Mouse (Mus musculus) erythroblast, embryonic 14.5 days (primary cell): ENCODE results near the gene Col15a1. TPM values are rescaled to one million over a fixed set of nuclear protein-coding genes. Genes with fewer than 3 reads are reported as not detected.

ENCODE experiments used
- H3K27me3 ChIP-seq: 2 replicates; pipeline ENCODE4 v1.6.1; 2012; ENCODE audit warnings: inconsistent platforms; ENCODE audit not compliant: control insufficient read depth
- H3K36me3 ChIP-seq: 2 replicates; pipeline ENCODE4 v1.6.1; 2012; ENCODE audit warnings: mild to moderate bottlenecking, inconsistent platforms; ENCODE audit not compliant: control insufficient read depth
- H3K4me1 ChIP-seq: 2 replicates; pipeline ENCODE4 v1.6.1; 2012; ENCODE audit warnings: inconsistent platforms; ENCODE audit not compliant: control insufficient read depth
- H3K4me3 ChIP-seq: replicated peaks from 2 replicates; pipeline ENCODE3; 2012; ENCODE audit warnings: moderate library complexity, mild to moderate bottlenecking, inconsistent platforms
- H3K9me3 ChIP-seq: 2 replicates; pipeline ENCODE4 v1.6.1; 2012; ENCODE audit warnings: low read length, inconsistent platforms, mixed read lengths; ENCODE audit not compliant: control insufficient read depth
- GATA1 ChIP-seq: IDR thresholded peaks from 2 replicates; pipeline ENCODE4 v1.6.1; 2012; ENCODE audit warnings: low read length, inconsistent platforms, mixed read lengths
- TAL1 ChIP-seq: IDR thresholded peaks from 3 replicates; pipeline ENCODE4 v1.6.1; 2012; ENCODE audit warnings: low read length, inconsistent platforms, mixed read lengths
- polyA plus RNA-seq: library from polyadenylated mRNA; stranded (reverse); fragments of >175 nt; gene quantifications from 2 replicates; pipeline ENCODE4 v1.2.3, GENCODE M21; 2012

Col15a1 gene
- polyA plus RNA-seq, 1 experiment, result not detected

DNA sequence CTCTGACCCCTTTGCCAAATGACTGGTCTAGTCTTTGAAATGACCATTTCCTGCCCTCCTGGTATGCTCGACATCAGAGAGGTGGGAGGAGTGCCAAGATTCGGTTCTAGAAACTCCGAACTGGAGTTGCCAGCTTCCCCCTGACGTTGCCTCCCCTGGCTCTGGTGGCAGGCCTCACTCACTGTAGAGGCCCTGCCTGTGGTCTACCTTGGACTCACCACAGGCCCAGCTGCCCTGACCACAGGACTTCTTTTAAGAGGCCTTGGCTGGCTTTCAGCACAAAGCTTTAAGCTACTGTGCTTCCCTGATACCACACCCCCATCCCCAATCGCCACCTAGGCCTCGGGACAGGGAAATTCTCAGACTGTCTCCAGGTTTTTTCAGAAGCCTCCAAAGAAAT, 21.4 kb upstream of the Col15a1 start:
- Histone ChIP-seq H3K4me1 (no peaks in the 10 kb centered on the region), H3K9me3 (no peaks in the 10 kb centered on the region), H3K27me3 (no peaks in the 10 kb centered on the region), H3K4me3 (no peak overlapping the region), H3K36me3 (no peaks in the 10 kb centered on the region)
- no peak for TF ChIP-seq TAL1
- no peak for TF ChIP-seq GATA1

DNA sequence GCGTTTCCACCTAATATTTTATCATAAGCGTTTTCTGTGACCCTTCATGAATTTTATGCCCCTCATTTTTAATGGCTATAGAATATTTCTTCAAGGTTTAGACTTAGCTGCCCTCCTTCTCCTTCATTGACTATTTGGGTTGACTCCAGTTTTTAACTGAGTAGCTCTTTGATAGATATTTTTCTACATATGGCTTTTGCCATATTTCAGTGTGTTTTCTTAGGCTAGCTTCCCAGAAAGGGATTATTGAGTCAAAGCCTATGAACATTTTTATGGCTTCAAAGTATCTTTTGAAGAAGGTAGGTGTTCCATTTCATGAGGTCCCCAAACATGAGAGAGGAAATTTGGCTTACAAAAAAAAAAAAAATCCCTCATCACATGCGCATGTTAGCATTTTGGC, 11.8 kb upstream of the Col15a1 start:
- no peaks in the 10 kb centered on the region for H3K27me3 ChIP-seq
- no peaks in the 10 kb centered on the region for H3K4me1 ChIP-seq
- H3K9me3 ChIP-seq, result no peaks in the 10 kb centered on the region
- TF ChIP-seq GATA1 (no peak), TAL1 (no peak)
- H3K4me3 ChIP-seq, result no peak overlapping the region
- H3K36me3 ChIP-seq, result no peaks in the 10 kb centered on the region

DNA sequence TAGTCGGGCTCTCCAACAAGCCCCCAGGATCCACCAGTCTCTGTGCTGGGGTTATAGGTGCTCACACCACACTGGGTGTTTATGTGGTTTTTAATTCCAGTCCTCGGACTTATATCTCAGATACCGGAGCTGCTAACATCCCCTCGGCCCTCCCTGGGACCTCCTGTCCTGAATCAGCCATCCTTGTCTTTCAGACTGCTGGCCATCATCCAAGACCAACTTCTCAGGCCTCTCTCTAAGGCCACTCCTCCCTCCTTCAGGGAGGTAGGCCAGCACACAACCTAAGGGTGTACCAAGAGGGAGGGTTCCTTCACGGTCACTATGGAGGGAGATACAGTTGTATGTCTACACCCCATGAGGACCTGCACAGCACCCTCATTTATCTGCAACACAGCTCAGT, 4.3 kb upstream of the Col15a1 start:
- Histone ChIP-seq H3K27me3 (peaks cover 21% of the 10 kb centered on the region), H3K4me1 (no peaks in the 10 kb centered on the region), H3K36me3 (no peaks in the 10 kb centered on the region), H3K9me3 (no peaks in the 10 kb centered on the region), H3K4me3 (no peak overlapping the region)
- TF ChIP-seq GATA1 (no peak), TAL1 (no peak)

DNA sequence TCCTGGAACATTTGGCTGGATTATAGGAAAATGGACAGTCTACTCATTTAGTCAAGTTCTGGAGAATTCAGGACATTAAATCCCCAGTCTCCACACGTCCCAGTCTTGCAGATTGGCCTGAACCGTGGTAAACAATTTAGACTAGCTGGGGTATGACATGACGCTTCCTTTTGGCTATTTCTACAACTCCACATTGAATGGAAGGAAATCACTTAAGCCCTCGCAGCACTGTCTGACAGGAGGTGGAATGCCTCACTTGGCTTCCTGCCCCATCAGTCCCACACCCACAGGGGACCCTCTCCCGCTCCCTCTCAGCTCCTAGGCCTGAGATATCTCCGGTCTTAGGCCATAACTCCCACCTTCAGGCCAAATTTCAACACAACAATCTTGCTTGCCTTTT, 2.1 kb upstream of the Col15a1 start:
- H3K36me3 ChIP-seq, result no peaks in the 10 kb centered on the region
- H3K4me3 ChIP-seq, result no peak overlapping the region
- H3K9me3 ChIP-seq, result no peaks in the 10 kb centered on the region
- H3K4me1 ChIP-seq, result no peaks in the 10 kb centered on the region
- TF ChIP-seq GATA1 (no peak), TAL1 (no peak)
- H3K27me3 ChIP-seq, result peaks cover 35% of the 10 kb centered on the region

DNA sequence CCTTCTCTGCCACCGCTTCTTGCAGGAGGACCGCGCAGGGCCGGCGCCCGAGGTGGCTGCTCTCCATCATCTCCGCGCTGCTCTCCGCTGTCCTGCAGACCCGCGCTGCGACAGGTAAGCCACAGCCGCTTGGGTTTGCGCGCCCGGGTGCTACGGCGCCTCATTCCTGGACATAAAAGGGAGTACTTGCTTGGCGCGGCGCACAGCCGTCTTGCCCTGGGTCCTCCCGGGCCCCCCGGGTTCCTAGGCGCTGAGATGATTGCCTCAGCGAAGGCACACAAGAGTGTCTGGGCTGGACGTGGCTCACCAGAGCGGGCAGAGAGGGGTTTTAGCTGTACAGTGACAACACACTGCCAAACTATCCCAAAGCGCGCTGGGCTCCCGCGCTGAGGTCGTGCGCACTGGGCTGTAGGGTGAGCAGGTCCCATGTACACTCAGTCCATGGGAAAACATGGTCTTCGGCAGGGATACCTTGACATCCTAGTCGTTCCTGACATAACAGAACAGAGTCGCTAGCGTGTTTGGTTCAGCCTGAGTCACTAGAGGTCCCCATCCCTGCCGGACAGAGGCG, 545 bp downstream of the Col15a1 start:
- no peaks in the 10 kb centered on the region for H3K9me3 ChIP-seq
- peaks cover 35% of the 10 kb centered on the region for H3K27me3 ChIP-seq
- no peaks in the 10 kb centered on the region for H3K36me3 ChIP-seq
- TF ChIP-seq TAL1 (no peak), GATA1 (no peak)
- no peak overlapping the region for H3K4me3 ChIP-seq
- no peaks in the 10 kb centered on the region for H3K4me1 ChIP-seq

DNA sequence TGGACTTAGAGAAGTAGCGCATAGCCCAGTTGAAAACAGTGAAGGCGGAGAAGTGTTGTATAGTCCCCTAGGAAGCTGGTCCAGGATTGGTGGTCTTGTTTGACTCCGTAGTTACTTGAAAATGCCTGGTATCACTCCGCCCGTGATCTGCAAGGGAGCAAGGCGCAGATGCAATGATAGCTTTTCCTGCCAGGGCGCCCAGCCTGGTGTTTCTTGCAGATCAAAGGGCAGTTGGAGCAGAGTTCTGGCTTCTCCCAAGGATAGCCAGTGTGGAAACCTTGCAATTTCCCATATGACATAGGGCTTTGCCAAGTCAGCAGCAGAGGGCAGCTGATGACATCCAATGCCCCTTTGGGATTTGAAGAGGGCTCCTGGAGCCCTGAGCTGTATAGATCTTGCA, 1.5 kb downstream of the Col15a1 start:
- TF ChIP-seq TAL1 (no peak), GATA1 (no peak)
- Histone ChIP-seq H3K4me3 (no peak overlapping the region), H3K9me3 (no peaks in the 10 kb centered on the region), H3K27me3 (peaks cover 35% of the 10 kb centered on the region), H3K4me1 (no peaks in the 10 kb centered on the region), H3K36me3 (no peaks in the 10 kb centered on the region)

DNA sequence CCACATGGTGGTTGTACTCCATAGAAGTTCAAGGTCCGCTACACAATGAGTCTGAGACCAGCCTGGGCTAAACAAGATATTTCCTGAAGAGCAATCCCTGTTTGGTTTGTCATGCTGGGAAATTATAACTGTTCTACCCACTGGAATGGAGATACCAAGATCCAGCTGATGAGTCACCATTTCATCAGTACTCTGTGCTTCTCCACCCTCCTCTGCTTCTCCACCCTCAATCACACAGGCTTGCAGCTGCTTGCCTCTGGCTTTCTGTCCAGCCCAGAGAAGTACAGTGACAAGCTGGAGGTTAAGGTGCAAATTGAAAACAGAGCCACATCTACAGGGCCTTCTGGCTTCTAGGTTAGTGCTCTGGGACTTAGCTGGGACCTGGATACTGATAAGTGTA, 10.9 kb downstream of the Col15a1 start:
- Histone ChIP-seq H3K27me3 (no peaks in the 10 kb centered on the region), H3K36me3 (no peaks in the 10 kb centered on the region), H3K4me3 (no peak overlapping the region), H3K4me1 (no peaks in the 10 kb centered on the region), H3K9me3 (no peaks in the 10 kb centered on the region)
- TF ChIP-seq GATA1 (no peak), TAL1 (no peak)

DNA sequence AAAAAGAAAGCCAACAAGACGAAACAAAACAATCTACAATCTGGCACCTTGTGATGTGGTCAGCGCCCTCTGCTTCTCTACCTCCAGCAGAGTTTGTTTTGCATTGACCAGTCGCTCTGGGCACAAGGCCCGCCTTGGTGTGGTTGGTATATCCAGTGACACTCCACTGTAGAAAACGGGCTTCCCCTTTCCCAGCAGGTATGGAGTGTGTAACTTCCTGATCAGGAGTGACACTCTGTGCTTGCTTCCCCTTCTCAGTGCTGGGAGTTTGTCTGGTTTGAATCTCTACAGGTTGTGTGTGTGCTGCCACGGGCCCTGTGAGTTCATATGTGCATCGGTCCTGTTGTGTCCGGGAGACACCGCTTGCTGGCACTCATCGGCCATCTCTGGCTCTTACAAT, 11.4 kb downstream of the Col15a1 start:
- Histone ChIP-seq H3K4me3 (no peak overlapping the region), H3K4me1 (no peaks in the 10 kb centered on the region), H3K36me3 (no peaks in the 10 kb centered on the region), H3K9me3 (no peaks in the 10 kb centered on the region), H3K27me3 (no peaks in the 10 kb centered on the region)
- no peak for TF ChIP-seq GATA1
- no peak for TF ChIP-seq TAL1

DNA sequence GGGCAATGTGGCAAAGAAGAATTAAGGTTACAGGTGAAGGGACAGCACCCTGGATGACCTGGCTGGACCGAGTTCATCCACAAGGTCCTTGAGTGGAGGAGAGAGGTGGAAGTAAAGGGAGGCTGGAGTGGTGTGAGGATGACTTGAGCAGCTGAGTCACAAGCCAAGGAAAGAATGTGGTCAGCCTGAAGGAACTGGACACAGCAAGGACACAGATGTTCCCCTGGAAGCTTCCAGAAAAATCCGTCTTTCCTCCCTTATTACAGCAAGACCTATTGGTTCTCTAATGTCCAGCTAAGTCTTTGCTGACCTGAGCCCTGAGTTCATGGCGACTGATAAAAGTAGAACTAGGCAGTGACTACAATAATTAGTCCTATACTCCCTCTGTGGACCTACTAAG, 12.6 kb downstream of the Col15a1 start:
- no peak overlapping the region for H3K4me3 ChIP-seq
- TF ChIP-seq GATA1 (no peak), TAL1 (no peak)
- no peaks in the 10 kb centered on the region for H3K4me1 ChIP-seq
- no peaks in the 10 kb centered on the region for H3K27me3 ChIP-seq
- no peaks in the 10 kb centered on the region for H3K9me3 ChIP-seq
- no peaks in the 10 kb centered on the region for H3K36me3 ChIP-seq

DNA sequence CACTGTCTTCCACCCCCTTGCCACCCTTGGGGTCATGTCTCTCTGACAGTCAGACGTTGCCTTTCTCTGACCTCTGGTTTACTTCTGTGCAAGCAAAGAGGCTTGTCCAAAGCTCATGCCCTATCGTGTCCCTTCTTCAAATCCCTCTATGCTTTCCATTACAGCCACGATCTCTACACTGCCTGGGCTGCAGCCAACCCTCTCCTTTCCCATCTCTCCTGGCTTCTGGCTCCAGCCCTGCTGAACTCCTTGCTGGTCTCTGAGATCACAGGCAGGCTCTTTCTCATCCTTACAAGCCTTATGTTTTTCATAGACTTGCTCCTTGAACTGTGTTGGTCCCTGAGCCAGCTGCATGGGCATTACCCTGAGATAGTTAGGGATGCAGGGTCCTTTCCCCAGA, 14.2 kb downstream of the Col15a1 start:
- no peaks in the 10 kb centered on the region for H3K27me3 ChIP-seq
- TF ChIP-seq GATA1 (no peak), TAL1 (no peak)
- H3K36me3 ChIP-seq, result no peaks in the 10 kb centered on the region
- no peak overlapping the region for H3K4me3 ChIP-seq
- no peaks in the 10 kb centered on the region for H3K9me3 ChIP-seq
- H3K4me1 ChIP-seq, result no peaks in the 10 kb centered on the region
